ENCODE assay signal across 17 mouse cellular contexts in genomic region chr7:115625956-115626355, GRCm38 (mm10).
DNase-seq lines count a peak whose midpoint lies in the region; ATAC-seq and TF ChIP-seq lines count a peak whose summit lies in the region.
"Had no signal": no experiment of that assay in that cellular context is flagged by ENCODE, and none has a peak within 500 bp of the region (broad histone marks: within the 10 kb centered on the region; RNA-seq: fewer than 3 reads in every experiment).

No protein-coding gene starts in this region.

- no peak for ATAC-seq in heart, embryonic 11.5 days (replicated peaks; ENCODE audit: insufficient number of reproducible peaks, low FRiP score, low TSS enrichment)
- no peak for ATAC-seq in lung, embryonic 14.5 days (ENCODE audit: insufficient read depth)
- no peak for ATAC-seq in embryonic facial prominence, embryonic 12.5 days (ENCODE audit: insufficient number of reproducible peaks, insufficient read depth, low FRiP score, low TSS enrichment)
- ATAC-seq in limb, embryonic 13.5 days (ENCODE audit: low FRiP score, low read depth), result no peak
- ATAC-seq: liver, embryonic 12.5 days; midbrain, embryonic 13.5 days had no signal

- no peaks in the 10 kb centered on the region for H3K36me3 ChIP-seq in heart, embryonic 11.5 days (ENCODE audit: control insufficient read depth, insufficient read depth, low read length)
- H3K36me3 ChIP-seq in lung, embryonic 14.5 days (ENCODE audit: insufficient read depth), result no peaks in the 10 kb centered on the region
- H3K36me3 ChIP-seq in embryonic facial prominence, embryonic 12.5 days, result no peaks in the 10 kb centered on the region
- H3K36me3 ChIP-seq in limb, embryonic 13.5 days, result no peaks in the 10 kb centered on the region
- H3K36me3 ChIP-seq: intestine, embryonic 15.5 days; liver, embryonic 12.5 days; midbrain, embryonic 13.5 days had no signal

- no peak for DNase-seq in heart, postnatal 36 days
- DNase-seq in lung, embryonic 14.5 days, result peak; percentile 50
- no peak for DNase-seq in lung, postnatal 10 days
- DNase-seq in kidney, adult 8-10 months, result no peak
- DNase-seq: cerebellum, adult 11-12 months; cerebellum, postnatal 36 days; gastrocnemius, postnatal 14 days; right cerebral cortex, postnatal 25 days had no signal

- no peak for TF ChIP-seq CTCF in lung, embryonic 14.5 days (IDR thresholded peaks at IDR 0.05; ENCODE audit: low read depth)

- no peak overlapping the region for H3K4me2 ChIP-seq in heart, embryonic 11.5 days
- peak overlapping the region; percentile 41; the same call in 1 of the 2 replicates for H3K4me2 ChIP-seq in lung, embryonic 14.5 days
- no peak overlapping the region for H3K4me2 ChIP-seq in embryonic facial prominence, embryonic 12.5 days (replicated peaks)
- H3K4me2 ChIP-seq in limb, embryonic 13.5 days (replicated peaks), result peak overlapping the region; percentile 28; the same call in 1 of the 2 replicates
- H3K4me2 ChIP-seq: liver, embryonic 12.5 days; midbrain, embryonic 13.5 days had no signal

- no peak overlapping the region for H3K9ac ChIP-seq in heart, embryonic 11.5 days (ENCODE audit: low read depth, low read length)
- H3K9ac ChIP-seq in lung, embryonic 14.5 days, result no peak overlapping the region
- H3K9ac ChIP-seq in embryonic facial prominence, embryonic 12.5 days, result no peak overlapping the region
- no peak overlapping the region for H3K9ac ChIP-seq in limb, embryonic 13.5 days
- H3K9ac ChIP-seq: intestine, embryonic 15.5 days; liver, embryonic 12.5 days; midbrain, embryonic 13.5 days had no signal

- intact Hi-C loops in heart, postnatal 36 days (cut with DNase I), result no loop called here

- H3K27ac ChIP-seq in heart, embryonic 11.5 days (ENCODE audit: low read depth, low read length), result peak overlapping the region; percentile 62; the same call in 1 of the 2 replicates
- peak overlapping the region; percentile 73 for H3K27ac ChIP-seq in lung, embryonic 14.5 days (ENCODE audit: low read depth)
- peak overlapping the region; percentile 72 for H3K27ac ChIP-seq in embryonic facial prominence, embryonic 12.5 days
- peak overlapping the region; percentile 85 for H3K27ac ChIP-seq in limb, embryonic 13.5 days
- H3K27ac ChIP-seq: intestine, embryonic 15.5 days; kidney, postnatal 0 days; left cerebral cortex, adult 2 months; liver, embryonic 12.5 days had no signal

- no peaks in the 10 kb centered on the region for H3K9me3 ChIP-seq in heart, embryonic 11.5 days (replicated peaks; ENCODE audit: control insufficient read depth, low read length)
- H3K9me3 ChIP-seq in lung, embryonic 14.5 days (ENCODE audit: low read depth, low read length), result no peaks in the 10 kb centered on the region
- H3K9me3 ChIP-seq in embryonic facial prominence, embryonic 12.5 days, result no peaks in the 10 kb centered on the region
- H3K9me3 ChIP-seq in limb, embryonic 13.5 days, result no peaks in the 10 kb centered on the region
- H3K9me3 ChIP-seq: intestine, embryonic 15.5 days; liver, embryonic 12.5 days; midbrain, embryonic 13.5 days had no signal

- H3K27me3 ChIP-seq in heart, embryonic 11.5 days (ENCODE audit: control insufficient read depth, insufficient read depth, low read length), result no peaks in the 10 kb centered on the region
- no peaks in the 10 kb centered on the region for H3K27me3 ChIP-seq in lung, embryonic 14.5 days (ENCODE audit: insufficient read depth, low read length)
- no peaks in the 10 kb centered on the region for H3K27me3 ChIP-seq in embryonic facial prominence, embryonic 12.5 days
- no peaks in the 10 kb centered on the region for H3K27me3 ChIP-seq in limb, embryonic 13.5 days
- H3K27me3 ChIP-seq: intestine, embryonic 15.5 days; liver, embryonic 12.5 days; midbrain, embryonic 13.5 days had no signal

- WGBS in heart, embryonic 11.5 days (ENCODE audit: insufficient replicate concordance), result 55% methylated on average over 4 of the region's 4 CpGs
- 31% methylated on average over 4 of the region's 4 CpGs for WGBS in lung, embryonic 14.5 days
- WGBS in embryonic facial prominence, embryonic 12.5 days, result 63% methylated on average over 4 of the region's 4 CpGs
- WGBS in limb, embryonic 13.5 days, result 29% methylated on average over 4 of the region's 4 CpGs

- H3K4me1 ChIP-seq in heart, embryonic 11.5 days (ENCODE audit: control insufficient read depth, insufficient read depth, low read length), result peaks cover 45% of the 10 kb centered on the region
- peaks cover 38% of the 10 kb centered on the region for H3K4me1 ChIP-seq in lung, embryonic 14.5 days (ENCODE audit: insufficient read depth)
- peaks cover 20% of the 10 kb centered on the region for H3K4me1 ChIP-seq in embryonic facial prominence, embryonic 12.5 days
- peaks cover 69% of the 10 kb centered on the region for H3K4me1 ChIP-seq in limb, embryonic 13.5 days

- no peak overlapping the region for H3K4me3 ChIP-seq in heart, embryonic 11.5 days (ENCODE audit: low read depth, low read length)
- no peak overlapping the region for H3K4me3 ChIP-seq in lung, embryonic 14.5 days (ENCODE audit: low read depth, low read length)
- no peak overlapping the region for H3K4me3 ChIP-seq in embryonic facial prominence, embryonic 12.5 days
- H3K4me3 ChIP-seq in limb, embryonic 13.5 days, result no peak overlapping the region
- H3K4me3 ChIP-seq: intestine, embryonic 15.5 days; layer of hippocampus, adult 2 months; left cerebral cortex, adult 2 months; liver, embryonic 12.5 days; midbrain, embryonic 13.5 days had no signal

Comparison
In these comparisons a context has a peak if more than half of its experiments do, and no peak if none do; other contexts are left out.
1. H3K4me2 ChIP-seq: peak in lung, embryonic 14.5 days (single experiment) and limb, embryonic 13.5 days (single experiment); none in heart, embryonic 11.5 days (single experiment) and embryonic facial prominence, embryonic 12.5 days (single experiment).
2. Peak in every context shown above with its lines, with median percentiles within 50 percentile points of each other: H3K27ac ChIP-seq.